Mouse (Mus musculus) midbrain, embryonic 16.5 days (tissue): ENCODE data around the gene Olfr1293-ps. TPM values are rescaled to one million over a fixed set of nuclear protein-coding genes. Genes with fewer than 3 reads are reported as not detected.

Source experiments
- ATAC-seq: fragments of 200-750 bp; cut with Nextera tagmentation; 2 replicates; pipeline ENCODE4 v1.8.0; 2017; ENCODE audit warnings: moderate TSS enrichment
- H3K27ac ChIP-seq: fragments of 300-500 bp; sonication (generic); 2 replicates; pipeline ENCODE4 v1.5.1; 2014; ENCODE audit warnings: mild to moderate bottlenecking, low read length, mixed read lengths
- H3K27me3 ChIP-seq: fragments of 300-500 bp; sonication (generic); 2 replicates; pipeline ENCODE4 v1.6.1; 2014; ENCODE audit warnings: low read depth, low read length, mixed read lengths; ENCODE audit not compliant: control insufficient read depth, insufficient read depth
- H3K36me3 ChIP-seq: fragments of 300-500 bp; sonication (generic); 2 replicates; pipeline ENCODE4 v1.6.1; 2014; ENCODE audit warnings: mild to moderate bottlenecking, low read length, moderate library complexity, mixed read lengths; ENCODE audit not compliant: control insufficient read depth, insufficient read depth
- H3K4me1 ChIP-seq: fragments of 300-500 bp; sonication (generic); 2 replicates; pipeline ENCODE4 v1.6.1; 2014; ENCODE audit warnings: mild to moderate bottlenecking, low read length, mixed read lengths; ENCODE audit not compliant: control insufficient read depth, insufficient read depth
- H3K4me2 ChIP-seq: fragments of 300-500 bp; sonication (generic); 2 replicates; pipeline ENCODE4 v1.6.1; 2014; ENCODE audit warnings: mild to moderate bottlenecking, low read length, mixed read lengths
- H3K4me3 ChIP-seq: fragments of 300-500 bp; sonication (generic); 2 replicates; pipeline ENCODE4 v1.5.1; 2014; ENCODE audit warnings: low read depth, mild to moderate bottlenecking, low read length, moderate library complexity, mixed read lengths
- H3K9ac ChIP-seq: fragments of 300-500 bp; sonication (generic); 2 replicates; pipeline ENCODE4 v1.6.1; 2014; ENCODE audit warnings: low read depth, low read length, mixed read lengths
- H3K9me3 ChIP-seq: fragments of 300-500 bp; sonication (generic); replicated peaks from 2 replicates; pipeline ENCODE4 v1.6.1; 2014; ENCODE audit warnings: mild to moderate bottlenecking, low read length, mixed read lengths; ENCODE audit not compliant: control insufficient read depth, poor library complexity, severe bottlenecking
- WGBS: fragments of 180-500 bp; shearing (Covaris S2); extraction: QIAGEN DNeasy Blood & Tissue Kit; methylation state at CpG from one replicate; pipeline ENCODE4 v1.1.7; 2014; 5-methylcytosine and 5-hydroxymethylcytosine counted together
- polyA plus RNA-seq: library from polyadenylated mRNA; unstranded; fragments of >200 nt; fragmentation: Nextera tagmentation; extraction: Ambion mirVana; gene quantifications from 2 replicates; pipeline ENCODE4 v1.2.1, GENCODE M21; 2015

Olfr1293-ps gene
- polyA plus RNA-seq, result not detected in 2 replicates

- no peak for ATAC-seq
- no peaks in the 10 kb centered on the region for H3K27me3 ChIP-seq
- H3K27ac ChIP-seq, result no peak within 1 kb of the TSS
- no peak within 1 kb of the TSS for H3K4me3 ChIP-seq
- no peaks in the 10 kb centered on the region for H3K36me3 ChIP-seq
- no peaks in the 10 kb centered on the region for H3K9me3 ChIP-seq
- no peak within 1 kb of the TSS for H3K4me2 ChIP-seq
- no peaks in the 10 kb centered on the region for H3K4me1 ChIP-seq
- WGBS, result 95% methylated on average over 1 of the region's 1 CpGs
- no peak within 1 kb of the TSS for H3K9ac ChIP-seq
Observed at GRCm38 (mm10) chr2:111524903-111525302, at the start of gene Olfr1293-ps. TSS of gene Olfr1293-ps (plus strand) at chr2:111525203.

GRCm38 (mm10) chr2:111480519-111480918 lies 44.5 kb upstream of the Olfr1293-ps start, which contains the start of gene Olfr1289:
TSS of gene Olfr1289 (plus strand) at chr2:111480819.
- ATAC-seq, result no peak
- no peaks in the 10 kb centered on the region for H3K27me3 ChIP-seq
- no peak within 1 kb of the TSS for H3K4me2 ChIP-seq
- no peaks in the 10 kb centered on the region for H3K4me1 ChIP-seq
- no peaks in the 10 kb centered on the region for H3K36me3 ChIP-seq
- 60% methylated on average over 1 of the region's 1 CpGs for WGBS
- no peak within 1 kb of the TSS for H3K27ac ChIP-seq
- H3K9me3 ChIP-seq, result no peaks in the 10 kb centered on the region
- no peak within 1 kb of the TSS for H3K9ac ChIP-seq
- H3K4me3 ChIP-seq, result no peak within 1 kb of the TSS

GRCm38 (mm10) chr2:111493729-111494128 lies 31.3 kb upstream of the Olfr1293-ps start, which contains the start of gene Olfr1290:
TSS of gene Olfr1290 (minus strand) at chr2:111493829.
- Histone ChIP-seq H3K4me2 (no peak within 1 kb of the TSS), H3K9me3 (no peaks in the 10 kb centered on the region), H3K27ac (no peak within 1 kb of the TSS), H3K4me1 (no peaks in the 10 kb centered on the region), H3K4me3 (no peak within 1 kb of the TSS), H3K27me3 (no peaks in the 10 kb centered on the region), H3K36me3 (no peaks in the 10 kb centered on the region), H3K9ac (no peak within 1 kb of the TSS)
- ATAC-seq, result no peak
- 82% methylated on average over 5 of the region's 5 CpGs for WGBS

GRCm38 (mm10) chr2:111496880-111497279 lies 28.1 kb upstream of the Olfr1293-ps start, which contains the start of gene Olfr1291-ps1:
TSS of gene Olfr1291-ps1 (plus strand) at chr2:111497180.
- no peaks in the 10 kb centered on the region for H3K36me3 ChIP-seq
- H3K4me2 ChIP-seq, result no peak within 1 kb of the TSS
- WGBS, result 95% methylated on average over 3 of the region's 3 CpGs
- H3K27ac ChIP-seq, result no peak within 1 kb of the TSS
- ATAC-seq, result no peak
- H3K27me3 ChIP-seq, result no peaks in the 10 kb centered on the region
- H3K4me3 ChIP-seq, result no peak within 1 kb of the TSS
- no peaks in the 10 kb centered on the region for H3K9me3 ChIP-seq
- no peak within 1 kb of the TSS for H3K9ac ChIP-seq
- no peaks in the 10 kb centered on the region for H3K4me1 ChIP-seq

- no peak for ATAC-seq
- 91% methylated on average over 10 of the region's 10 CpGs for WGBS
Observed at GRCm38 (mm10) chr2:111517451-111517850, 7.6 kb upstream of the Olfr1293-ps start.

GRCm38 (mm10) chr2:111540191-111540590 lies 15.2 kb downstream of the Olfr1293-ps start, which contains the start of gene Olfr1294:
TSS of gene Olfr1294 (minus strand) at chr2:111540291.
- no peak for ATAC-seq
- WGBS, result 57% methylated on average over 1 of the region's 1 CpGs
- H3K9ac ChIP-seq, result no peak within 1 kb of the TSS

More at GRCm38 (mm10) chr2:111517451-111517850, 7.6 kb upstream of the Olfr1293-ps start:
- Histone ChIP-seq H3K4me2 (no peak overlapping the region), H3K27ac (no peak overlapping the region), H3K36me3 (no peaks in the 10 kb centered on the region), H3K4me1 (no peaks in the 10 kb centered on the region), H3K9me3 (no peaks in the 10 kb centered on the region), H3K9ac (no peak overlapping the region), H3K4me3 (no peak overlapping the region), H3K27me3 (no peaks in the 10 kb centered on the region)

GRCm38 (mm10) chr2:111569581-111569980 lies 44.6 kb downstream of the Olfr1293-ps start, which contains the start of gene Olfr1295:
TSS of gene Olfr1295 (minus strand) at chr2:111569681.
- H3K36me3 ChIP-seq, result no peaks in the 10 kb centered on the region
- H3K9me3 ChIP-seq, result no peaks in the 10 kb centered on the region
- H3K4me1 ChIP-seq, result no peaks in the 10 kb centered on the region
- H3K4me3 ChIP-seq, result no peak within 1 kb of the TSS
- H3K4me2 ChIP-seq, result no peak within 1 kb of the TSS
- H3K27ac ChIP-seq, result no peak within 1 kb of the TSS
- H3K27me3 ChIP-seq, result no peaks in the 10 kb centered on the region
- no peak within 1 kb of the TSS for H3K9ac ChIP-seq
- no peak for ATAC-seq

More at GRCm38 (mm10) chr2:111540191-111540590, 15.2 kb downstream of the Olfr1293-ps start, which contains the start of gene Olfr1294:
- H3K9me3 ChIP-seq, result no peaks in the 10 kb centered on the region
- no peak within 1 kb of the TSS for H3K4me3 ChIP-seq
- H3K4me1 ChIP-seq, result no peaks in the 10 kb centered on the region
- H3K27ac ChIP-seq, result no peak within 1 kb of the TSS
- no peak within 1 kb of the TSS for H3K4me2 ChIP-seq
- no peaks in the 10 kb centered on the region for H3K27me3 ChIP-seq
- H3K36me3 ChIP-seq, result no peaks in the 10 kb centered on the region

Other genes with a start within 250 kb of the Olfr1293-ps start
- not detected in 2 replicates for gene Olfr1278, start 235.1 kb upstream of the Olfr1293-ps start, polyA plus RNA-seq
- not detected in 2 replicates for gene Olfr1279, start 224.6 kb upstream of the Olfr1293-ps start, polyA plus RNA-seq
- gene Olfr1280, start 211.2 kb upstream of the Olfr1293-ps start, polyA plus RNA-seq, result not detected in 2 replicates
- not detected in 2 replicates for gene Olfr1281, start 198.7 kb upstream of the Olfr1293-ps start, polyA plus RNA-seq
- not detected in 2 replicates for gene Olfr1282, start 189.1 kb upstream of the Olfr1293-ps start, polyA plus RNA-seq
- not detected in 2 replicates for gene Olfr1283, start 158.4 kb upstream of the Olfr1293-ps start, polyA plus RNA-seq
- not detected in 2 replicates for gene Olfr1284, start 149.7 kb upstream of the Olfr1293-ps start, polyA plus RNA-seq
- gene Olfr1286, start 102.1 kb upstream of the Olfr1293-ps start, polyA plus RNA-seq, result not detected in 2 replicates
- gene Olfr1287, start 76.1 kb upstream of the Olfr1293-ps start, polyA plus RNA-seq, result not detected in 2 replicates
- not detected in 2 replicates for gene Olfr1288, start 51.1 kb upstream of the Olfr1293-ps start, polyA plus RNA-seq
- gene Olfr1289, start 44.4 kb upstream of the Olfr1293-ps start, polyA plus RNA-seq, result not detected in 2 replicates
- gene Olfr1290, start 31.4 kb upstream of the Olfr1293-ps start, polyA plus RNA-seq, result not detected in 2 replicates
- gene Olfr1291-ps1, start 28.0 kb upstream of the Olfr1293-ps start, polyA plus RNA-seq, result not detected in 2 replicates
- gene Olfr1294, start 15.1 kb downstream of the Olfr1293-ps start, polyA plus RNA-seq, result not detected in 2 replicates
- gene Olfr1295, start 44.5 kb downstream of the Olfr1293-ps start, polyA plus RNA-seq, result not detected in 2 replicates
- gene Olfr1297, start 101.3 kb downstream of the Olfr1293-ps start, polyA plus RNA-seq, result not detected in 2 replicates
- gene Olfr1298, start 124.0 kb downstream of the Olfr1293-ps start, polyA plus RNA-seq, result not detected in 2 replicates
- gene Olfr1299, start 136.2 kb downstream of the Olfr1293-ps start, polyA plus RNA-seq, result not detected in 2 replicates
- gene Olfr1301, start 225.8 kb downstream of the Olfr1293-ps start, polyA plus RNA-seq, result not detected in 2 replicates